9 mouse cellular contexts compared by ENCODE assay signal in genomic region chr7:141277701-141278678, GRCm38 (mm10). TPM values are rescaled to one million over a fixed set of nuclear protein-coding genes. Genes with fewer than 3 reads are reported as not detected.
DNase-seq lines count a peak whose midpoint lies in the region; ATAC-seq and TF ChIP-seq lines count a peak whose summit lies in the region.
"Had no signal": no experiment of that assay in that cellular context is flagged by ENCODE, and none has a peak within 500 bp of the region (broad histone marks: within the 10 kb centered on the region; RNA-seq: fewer than 3 reads in every experiment).

No protein-coding gene starts in this region.

- TF ChIP-seq EP300 in liver, postnatal 0 days (IDR thresholded peaks at IDR 0.05; ENCODE audit: low read depth) = no peak

- H3K4me1 ChIP-seq in heart, embryonic 10.5 days = peaks cover 27% of the 10 kb centered on the region
- 0 out of 2 replicates have a peak, but pooled peaks cover 3% of the 10 kb centered on the region for H3K4me1 ChIP-seq in neural tube, embryonic 11.5 days (ENCODE audit: control insufficient read depth, insufficient read depth, low read length)
- H3K4me1 ChIP-seq in liver, postnatal 0 days (ENCODE audit: insufficient read depth) = peaks cover 8% of the 10 kb centered on the region; the same call in 1 of the 2 replicates

- peak overlapping the region; percentile 71; the same call in 1 of the 2 replicates for H3K27ac ChIP-seq in heart, embryonic 10.5 days
- no peak overlapping the region for H3K27ac ChIP-seq in neural tube, embryonic 11.5 days (ENCODE audit: low read depth, low read length)
- H3K27ac ChIP-seq in liver, postnatal 0 days (ENCODE audit: low read depth) = no peak overlapping the region

- no peaks in the 10 kb centered on the region for H3K36me3 ChIP-seq in heart, embryonic 10.5 days
- H3K36me3 ChIP-seq in neural tube, embryonic 11.5 days (ENCODE audit: control insufficient read depth, insufficient read depth, low read length) = no peaks in the 10 kb centered on the region
- no peaks in the 10 kb centered on the region for H3K36me3 ChIP-seq in liver, postnatal 0 days (replicated peaks; ENCODE audit: insufficient read depth, low read length)

- DNase-seq in heart, embryonic 10.5 days (ENCODE audit: low spot score) = no peak
- no peak for DNase-seq in heart, adult 8-10 months (ENCODE audit: low spot score)
- no peak for DNase-seq in neural tube, embryonic 11.5 days (ENCODE audit: low spot score)
- no peak for DNase-seq in neural tube, embryonic 10.5 days (ENCODE audit: extremely low spot score, low spot score)
- no peak for DNase-seq in liver, postnatal 0 days
- DNase-seq in layer of hippocampus, adult 9-11 months = no peak
- no peak for DNase-seq in gastrocnemius, adult 18-20 months (ENCODE audit: low spot score)
- DNase-seq in cerebellum, postnatal 25 days = no peak

- H3K27me3 ChIP-seq in heart, embryonic 10.5 days (ENCODE audit: insufficient read depth, poor library complexity, severe bottlenecking) = peaks cover 34% of the 10 kb centered on the region
- 0 out of 2 replicates have a peak, but pooled peaks cover 2% of the 10 kb centered on the region for H3K27me3 ChIP-seq in neural tube, embryonic 11.5 days (ENCODE audit: control insufficient read depth, insufficient read depth, low read length)
- peaks cover 20% of the 10 kb centered on the region for H3K27me3 ChIP-seq in liver, postnatal 0 days (ENCODE audit: insufficient read depth, low read length)

- H3K4me2 ChIP-seq in neural tube, embryonic 11.5 days (ENCODE audit: low read depth) = no peak overlapping the region
- no peak overlapping the region for H3K4me2 ChIP-seq in liver, postnatal 0 days (ENCODE audit: low read depth, low read length)

- TF ChIP-seq CTCF in liver, postnatal 0 days (IDR thresholded peaks at IDR 0.05; ENCODE audit: low read depth) = no peak

- no peaks in the 10 kb centered on the region for H3K9me3 ChIP-seq in heart, embryonic 10.5 days
- H3K9me3 ChIP-seq in neural tube, embryonic 11.5 days (ENCODE audit: control insufficient read depth, low read length) = no peaks in the 10 kb centered on the region
- no peaks in the 10 kb centered on the region for H3K9me3 ChIP-seq in liver, postnatal 0 days (ENCODE audit: low read length)

- peak overlapping the region; percentile 68; the same call in 1 of the 2 replicates for H3K4me3 ChIP-seq in heart, embryonic 10.5 days
- no peak overlapping the region for H3K4me3 ChIP-seq in neural tube, embryonic 11.5 days (ENCODE audit: low read depth, low read length)
- no peak overlapping the region for H3K4me3 ChIP-seq in liver, postnatal 0 days (ENCODE audit: low read depth, low read length)

- 62% methylated on average over 11 of the region's 11 CpGs for WGBS in heart, embryonic 10.5 days
- 79% methylated on average over 11 of the region's 11 CpGs for WGBS in neural tube, embryonic 11.5 days
- 79% methylated on average over 11 of the region's 11 CpGs for WGBS in liver, postnatal 0 days (ENCODE audit: insufficient replicate concordance)

- 0 out of 2 replicates have a peak, but pooled peaks have one; percentile 5 for ATAC-seq in neural tube, embryonic 11.5 days (ENCODE audit: insufficient read depth, low FRiP score, low TSS enrichment)
- 0 out of 2 replicates have a peak, but pooled peaks have one; percentile 5 for ATAC-seq in liver, postnatal 0 days

- H3K9ac ChIP-seq in neural tube, embryonic 11.5 days (ENCODE audit: low read length) = no peak overlapping the region
- no peak overlapping the region for H3K9ac ChIP-seq in liver, postnatal 0 days (replicated peaks)

RNA-seq across cellular contexts. Expression of gene Sct, which starts 0.9 kb away (rescaled TPM):
- 1.7 and 5.0 TPM in 2 replicates for polyA plus RNA-seq in heart, embryonic 10.5 days (2016; fragmentation: Nextera tagmentation; extraction: Ambion mirVana)
- not detected for total RNA-seq in heart, adult 8-10 months (2022)
- polyA plus RNA-seq in neural tube, embryonic 11.5 days (2014; fragmentation: Nextera tagmentation; extraction: Ambion mirVana) = 13.2 and 13.7 TPM in 2 replicates
- not detected in 2 replicates for polyA plus RNA-seq in liver, postnatal 0 days (2015; fragmentation: Nextera tagmentation; extraction: Ambion mirVana)
- total RNA-seq in gastrocnemius, adult 18-20 months (2021) = not detected

RNA-seq across cellular contexts. Expression of gene Cdhr5, which starts 1.4 kb away (rescaled TPM):
- polyA plus RNA-seq in heart, embryonic 10.5 days (2016; fragmentation: Nextera tagmentation; extraction: Ambion mirVana) = not detected in 2 replicates
- not detected for total RNA-seq in heart, adult 8-10 months (2022)
- polyA plus RNA-seq in neural tube, embryonic 11.5 days (2014; fragmentation: Nextera tagmentation; extraction: Ambion mirVana) = not detected in 2 replicates
- 1.1 and 1.3 TPM in 2 replicates for polyA plus RNA-seq in liver, postnatal 0 days (2015; fragmentation: Nextera tagmentation; extraction: Ambion mirVana)
- total RNA-seq in gastrocnemius, adult 18-20 months (2021) = not detected

RNA-seq across cellular contexts. Expression of gene Irf7, which starts 11.7 kb away (rescaled TPM):
- 0.39 and 0.60 TPM in 2 replicates for polyA plus RNA-seq in heart, embryonic 10.5 days (2016; fragmentation: Nextera tagmentation; extraction: Ambion mirVana)
- total RNA-seq in heart, adult 8-10 months (2022) = 1 to 10 TPM; 1.7 to 2.4 (median 2.1) TPM
- 0.56 and 0.78 TPM in 2 replicates for polyA plus RNA-seq in neural tube, embryonic 11.5 days (2014; fragmentation: Nextera tagmentation; extraction: Ambion mirVana)
- polyA plus RNA-seq in liver, postnatal 0 days (2015; fragmentation: Nextera tagmentation; extraction: Ambion mirVana) = 22.9 and 25.4 TPM in 2 replicates
- total RNA-seq in gastrocnemius, adult 18-20 months (2021) = 1 to 10 TPM in 1 of 2 experiments, under 1 TPM in 1; 0.25 to 1.4 TPM

RNA-seq across cellular contexts. Expression of gene Drd4, which starts 13.8 kb away (rescaled TPM):
- 0.13 TPM in 1 of 2 replicates, not detected in the other for polyA plus RNA-seq in heart, embryonic 10.5 days (2016; fragmentation: Nextera tagmentation; extraction: Ambion mirVana)
- not detected for total RNA-seq in heart, adult 8-10 months (2022)
- polyA plus RNA-seq in neural tube, embryonic 11.5 days (2014; fragmentation: Nextera tagmentation; extraction: Ambion mirVana) = 0.43 and 0.61 TPM in 2 replicates
- polyA plus RNA-seq in liver, postnatal 0 days (2015; fragmentation: Nextera tagmentation; extraction: Ambion mirVana) = not detected in 2 replicates
- not detected for total RNA-seq in gastrocnemius, adult 18-20 months (2021)
- polyA plus RNA-seq: liver, embryonic 16.5 days had no signal

RNA-seq across cellular contexts. Expression of gene Phrf1, which starts 49.4 kb away (rescaled TPM):
- polyA plus RNA-seq in heart, embryonic 10.5 days (2016; fragmentation: Nextera tagmentation; extraction: Ambion mirVana) = 73.5 and 84.7 TPM in 2 replicates
- total RNA-seq in heart, adult 8-10 months (2022) = 10 to 100 TPM; 26.2 to 38.2 (median 31.9) TPM
- polyA plus RNA-seq in neural tube, embryonic 11.5 days (2014; fragmentation: Nextera tagmentation; extraction: Ambion mirVana) = 90.3 and 93.3 TPM in 2 replicates
- polyA plus RNA-seq in liver, postnatal 0 days (2015; fragmentation: Nextera tagmentation; extraction: Ambion mirVana) = 10.8 and 14.3 TPM in 2 replicates
- 10 to 100 TPM; 19.5 to 24.8 TPM for total RNA-seq in gastrocnemius, adult 18-20 months (2021)

Comparison
In these comparisons a context has a peak if more than half of its experiments do, and no peak if none do; other contexts are left out.
1. RNA of gene Irf7, which starts 11.7 kb away (polyA plus RNA-seq): 22.9 to 25.4 TPM in liver, postnatal 0 days; 0.56 to 0.78 TPM in neural tube, embryonic 11.5 days and 0.39 to 0.60 TPM in heart, embryonic 10.5 days; every median in the first group is over 10 times any median in the second.